Mouse (Mus musculus): ENCODE results near the gene Arhgap25. TPM values are rescaled to one million over a fixed set of nuclear protein-coding genes. Genes with fewer than 3 reads are reported as not detected.
"Not testable (repeated sequence)": the region's sequence is repeated elsewhere in the genome, so short reads cannot be mapped to it uniquely, and the experiment has no call there.

The Arhgap25 gene
- polyA plus RNA-seq, 2 experiments, result 1.5 to 2.3 TPM

DNA sequence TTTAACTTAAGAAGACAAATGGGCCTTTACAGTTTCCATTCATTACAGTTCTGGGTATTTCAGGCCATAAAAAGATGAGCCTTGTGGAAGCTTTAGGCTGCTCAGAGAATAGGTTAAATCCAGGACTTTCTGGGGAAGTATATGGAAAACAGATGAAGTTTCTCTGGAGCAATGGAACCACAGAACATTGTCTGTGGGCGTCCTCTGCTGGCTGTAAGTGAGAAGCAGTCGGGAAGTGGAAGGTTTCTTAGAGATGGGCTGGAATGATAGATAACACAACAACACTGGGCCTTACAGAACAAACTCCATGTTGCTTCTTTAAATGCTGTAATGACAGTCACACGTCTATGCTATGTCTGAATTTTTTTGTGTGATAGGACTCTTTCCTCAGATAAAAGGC lies 10.8 kb downstream of the Arhgap25 start:
- H3K4me1 ChIP-seq (replicated peaks; ENCODE audit: control insufficient read depth in 2 of 2, insufficient read depth in 2 of 2, low read length in 1 of 2), result peaks cover 14 to 28% of the 10 kb centered on the region in 2 experiments
- ATAC-seq (ENCODE audit: insufficient read depth) (no peak), DNase-seq (ENCODE audit: low read depth in 3 of 3, low spot score in 3 of 3) (no peak)
- H3K9ac ChIP-seq (replicated peaks), result no peak overlapping the region
- H3K27ac ChIP-seq, result no peak overlapping the region
- H3K4me3 ChIP-seq (ENCODE audit: insufficient read depth in 1 of 2, low read depth in 2 of 2, low read length in 2 of 2), result no peak overlapping the region
- no peaks in the 10 kb centered on the region for H3K36me3 ChIP-seq (replicated peaks; ENCODE audit: control insufficient read depth, insufficient read depth, low read depth)
- H3K4me2 ChIP-seq (ENCODE audit: low read depth), result no peak overlapping the region
- 10% methylated on average over 3 of the region's 3 CpGs for WGBS (ENCODE audit: insufficient replicate concordance)
- no peaks in the 10 kb centered on the region for H3K9me3 ChIP-seq (ENCODE audit: control insufficient read depth, low read length)
- TF ChIP-seq CTCF (IDR thresholded peaks at IDR 0.05; ENCODE audit: low read depth), result peak; percentile 53
- TF ChIP-seq EP300 (IDR thresholded peaks at IDR 0.05; ENCODE audit: low read depth), result no peak
- no peaks in the 10 kb centered on the region for H3K27me3 ChIP-seq (ENCODE audit: control insufficient read depth, insufficient read depth, low read length)

DNA sequence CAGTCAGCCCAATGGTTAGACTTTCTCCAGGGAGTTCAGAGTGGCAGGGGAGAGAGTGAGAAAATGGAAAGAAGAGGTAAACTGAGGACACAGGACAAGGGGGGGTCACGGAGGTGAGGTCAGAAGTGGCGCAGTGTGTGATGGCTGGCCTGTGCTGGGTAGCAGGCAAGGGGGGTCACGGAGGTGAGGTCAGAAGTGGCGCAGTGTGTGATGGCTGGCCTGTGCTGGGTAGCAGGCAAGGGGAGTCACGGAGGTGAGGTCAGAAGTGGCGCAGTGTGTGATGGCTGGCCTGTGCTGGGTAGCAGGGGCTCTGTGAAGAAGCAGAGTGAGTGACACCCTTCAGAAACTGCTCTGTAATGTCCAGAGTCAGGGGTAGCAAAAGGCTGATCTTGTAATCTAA lies 11.4 kb downstream of the Arhgap25 start:
- not testable (repeated sequence) for H3K27ac ChIP-seq; H3K27me3 ChIP-seq (ENCODE audit: control insufficient read depth, insufficient read depth, low read length); H3K4me3 ChIP-seq (ENCODE audit: insufficient read depth in 1 of 2, low read depth in 2 of 2, low read length in 2 of 2); H3K9ac ChIP-seq (replicated peaks); H3K9me3 ChIP-seq (ENCODE audit: control insufficient read depth, low read length); DNase-seq (ENCODE audit: low read depth in 3 of 3, low spot score in 3 of 3); ATAC-seq (ENCODE audit: insufficient read depth); H3K4me2 ChIP-seq (ENCODE audit: low read depth); H3K36me3 ChIP-seq (replicated peaks; ENCODE audit: control insufficient read depth, insufficient read depth, low read depth)
- WGBS (ENCODE audit: insufficient replicate concordance), result 78% methylated on average over 6 of the region's 6 CpGs
- peaks cover 9 to 23% of the 10 kb centered on the region in 2 experiments for H3K4me1 ChIP-seq (replicated peaks; ENCODE audit: control insufficient read depth in 2 of 2, insufficient read depth in 2 of 2, low read length in 1 of 2)

- peaks cover 9 to 23% of the 10 kb centered on the region in 2 experiments for H3K4me1 ChIP-seq (replicated peaks; ENCODE audit: control insufficient read depth in 2 of 2, insufficient read depth in 2 of 2, low read length in 1 of 2)
- no peak overlapping the region for H3K9ac ChIP-seq (replicated peaks)
- TF ChIP-seq EP300 (IDR thresholded peaks at IDR 0.05; ENCODE audit: low read depth) (no peak), CTCF (IDR thresholded peaks at IDR 0.05; ENCODE audit: low read depth) (no peak)
- DNase-seq (ENCODE audit: low read depth in 3 of 3, low spot score in 3 of 3), result no peak
- no peak for ATAC-seq (ENCODE audit: insufficient read depth)
- H3K36me3 ChIP-seq (replicated peaks; ENCODE audit: control insufficient read depth, insufficient read depth, low read depth), result no peaks in the 10 kb centered on the region
- H3K27ac ChIP-seq, result no peak overlapping the region
- H3K4me3 ChIP-seq (ENCODE audit: insufficient read depth in 1 of 2, low read depth in 2 of 2, low read length in 2 of 2), result no peak overlapping the region
- WGBS (ENCODE audit: insufficient replicate concordance), result 77% methylated on average over 8 of the region's 8 CpGs
- no peaks in the 10 kb centered on the region for H3K27me3 ChIP-seq (ENCODE audit: control insufficient read depth, insufficient read depth, low read length)
- no peak overlapping the region for H3K4me2 ChIP-seq (ENCODE audit: low read depth)
- no peaks in the 10 kb centered on the region for H3K9me3 ChIP-seq (ENCODE audit: control insufficient read depth, low read length)
Measured at GRCm38 (mm10) chr6:87520572-87520971, 12.5 kb downstream of the Arhgap25 start.

GRCm38 (mm10) chr6:87519809-87520208 lies 13.2 kb downstream of the Arhgap25 start:
- H3K27me3 ChIP-seq (ENCODE audit: control insufficient read depth, insufficient read depth, low read length), result no peaks in the 10 kb centered on the region
- no peak overlapping the region for H3K9ac ChIP-seq (replicated peaks)
- ATAC-seq (ENCODE audit: insufficient read depth), result no peak
- H3K4me2 ChIP-seq (ENCODE audit: low read depth), result no peak overlapping the region
- H3K4me1 ChIP-seq (replicated peaks; ENCODE audit: control insufficient read depth in 2 of 2, insufficient read depth in 2 of 2, low read length in 1 of 2), result peaks cover 8 to 18% of the 10 kb centered on the region in 2 experiments
- H3K27ac ChIP-seq, result no peak overlapping the region
- H3K36me3 ChIP-seq (replicated peaks; ENCODE audit: control insufficient read depth, insufficient read depth, low read depth), result no peaks in the 10 kb centered on the region
- 67% methylated on average over 11 of the region's 11 CpGs for WGBS (ENCODE audit: insufficient replicate concordance)
- no peak overlapping the region for H3K4me3 ChIP-seq (ENCODE audit: insufficient read depth in 1 of 2, low read depth in 2 of 2, low read length in 2 of 2)
- no peaks in the 10 kb centered on the region for H3K9me3 ChIP-seq (ENCODE audit: control insufficient read depth, low read length)
- DNase-seq (ENCODE audit: low read depth in 3 of 3, low spot score in 3 of 3), result no peak
- TF ChIP-seq CTCF (IDR thresholded peaks at IDR 0.05; ENCODE audit: low read depth) (no peak), EP300 (IDR thresholded peaks at IDR 0.05; ENCODE audit: low read depth) (no peak)

GRCm38 (mm10) chr6:87518622-87519021 lies 14.4 kb downstream of the Arhgap25 start:
- Histone ChIP-seq H3K4me2 (ENCODE audit: low read depth) (no peak overlapping the region), H3K9me3 (ENCODE audit: control insufficient read depth, low read length) (no peaks in the 10 kb centered on the region), H3K4me1 (replicated peaks; ENCODE audit: control insufficient read depth in 2 of 2, insufficient read depth in 2 of 2, low read length in 1 of 2) (peaks cover 0 to 6% of the 10 kb centered on the region in 2 experiments; a peak in 2 of 4 replicates), H3K27me3 (ENCODE audit: control insufficient read depth, insufficient read depth, low read length) (no peaks in the 10 kb centered on the region), H3K9ac (replicated peaks) (no peak overlapping the region), H3K36me3 (replicated peaks; ENCODE audit: control insufficient read depth, insufficient read depth, low read depth) (no peaks in the 10 kb centered on the region), H3K4me3 (ENCODE audit: insufficient read depth in 1 of 2, low read depth in 2 of 2, low read length in 2 of 2) (no peak overlapping the region), H3K27ac (no peak overlapping the region)
- no peak for TF ChIP-seq CTCF (IDR thresholded peaks at IDR 0.05; ENCODE audit: low read depth)
- TF ChIP-seq EP300 (IDR thresholded peaks at IDR 0.05; ENCODE audit: low read depth), result no peak
- ATAC-seq (ENCODE audit: insufficient read depth) (no peak), DNase-seq (ENCODE audit: low read depth in 3 of 3, low spot score in 3 of 3) (no peak)
- 84% methylated on average over 10 of the region's 10 CpGs for WGBS (ENCODE audit: insufficient replicate concordance)
